Mouse (Mus musculus): ENCODE results near the gene Eef2.
"Not testable (repeated sequence)": the region's sequence is repeated elsewhere in the genome, so short reads cannot be mapped to it uniquely, and the experiment has no call there.

The Eef2 gene

DNA sequence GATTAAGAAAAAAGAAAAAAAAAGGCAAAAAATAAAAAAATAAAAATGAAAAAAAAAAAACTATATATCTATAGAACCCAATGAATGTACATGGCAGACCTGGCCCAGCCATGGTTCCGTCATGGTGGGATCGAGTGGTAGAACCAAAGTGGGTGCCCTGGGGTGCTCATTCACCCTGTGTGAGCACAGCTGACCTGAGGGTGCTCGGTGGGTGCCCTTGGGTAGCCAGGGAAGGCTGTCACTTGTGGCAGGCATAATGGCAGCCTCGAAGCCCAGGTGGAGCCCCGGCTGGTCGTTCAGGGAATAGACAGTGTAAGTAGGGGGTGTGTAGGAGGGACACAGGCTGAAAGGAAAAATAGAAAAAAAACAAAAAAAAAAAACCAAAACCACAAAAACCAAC lies 25.2 kb upstream of the Eef2 start:
- no peak for DNase-seq

DNA sequence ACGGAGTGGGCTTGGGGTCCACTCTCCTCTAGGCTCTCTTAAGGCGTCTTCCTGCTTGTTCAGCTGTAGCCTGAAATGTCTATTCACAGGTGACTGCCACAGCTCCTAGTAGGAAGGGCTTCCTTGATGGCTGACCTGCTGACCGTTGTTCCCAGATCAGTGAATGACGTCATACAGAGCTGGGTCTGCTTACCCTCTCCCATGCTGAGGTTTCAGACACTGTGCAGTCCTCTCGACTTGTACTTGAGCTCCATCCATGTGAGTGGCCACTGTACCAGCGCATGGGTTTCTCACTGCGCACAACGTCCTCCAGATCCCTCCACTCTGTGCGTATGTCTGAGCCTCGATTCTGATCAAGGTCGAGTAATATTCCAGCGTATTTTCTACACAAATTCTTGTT lies 23.8 kb upstream of the Eef2 start:
- no peak for DNase-seq

GRCm38 (mm10) chr10:81154313-81154712 lies 22.1 kb upstream of the Eef2 start:
- no peak for DNase-seq

- DNase-seq, result no peak
Observed at GRCm38 (mm10) chr10:81154736-81155135, 21.7 kb upstream of the Eef2 start.

- no peak for DNase-seq
Observed at GRCm38 (mm10) chr10:81161602-81162317, 14.7 kb upstream of the Eef2 start.

- no peak for DNase-seq
Observed at GRCm38 (mm10) chr10:81162318-81162652, 14.1 kb upstream of the Eef2 start.

- DNase-seq, result peak; percentile 87
Observed at GRCm38 (mm10) chr10:81165118-81165517, 11.3 kb upstream of the Eef2 start.

DNA sequence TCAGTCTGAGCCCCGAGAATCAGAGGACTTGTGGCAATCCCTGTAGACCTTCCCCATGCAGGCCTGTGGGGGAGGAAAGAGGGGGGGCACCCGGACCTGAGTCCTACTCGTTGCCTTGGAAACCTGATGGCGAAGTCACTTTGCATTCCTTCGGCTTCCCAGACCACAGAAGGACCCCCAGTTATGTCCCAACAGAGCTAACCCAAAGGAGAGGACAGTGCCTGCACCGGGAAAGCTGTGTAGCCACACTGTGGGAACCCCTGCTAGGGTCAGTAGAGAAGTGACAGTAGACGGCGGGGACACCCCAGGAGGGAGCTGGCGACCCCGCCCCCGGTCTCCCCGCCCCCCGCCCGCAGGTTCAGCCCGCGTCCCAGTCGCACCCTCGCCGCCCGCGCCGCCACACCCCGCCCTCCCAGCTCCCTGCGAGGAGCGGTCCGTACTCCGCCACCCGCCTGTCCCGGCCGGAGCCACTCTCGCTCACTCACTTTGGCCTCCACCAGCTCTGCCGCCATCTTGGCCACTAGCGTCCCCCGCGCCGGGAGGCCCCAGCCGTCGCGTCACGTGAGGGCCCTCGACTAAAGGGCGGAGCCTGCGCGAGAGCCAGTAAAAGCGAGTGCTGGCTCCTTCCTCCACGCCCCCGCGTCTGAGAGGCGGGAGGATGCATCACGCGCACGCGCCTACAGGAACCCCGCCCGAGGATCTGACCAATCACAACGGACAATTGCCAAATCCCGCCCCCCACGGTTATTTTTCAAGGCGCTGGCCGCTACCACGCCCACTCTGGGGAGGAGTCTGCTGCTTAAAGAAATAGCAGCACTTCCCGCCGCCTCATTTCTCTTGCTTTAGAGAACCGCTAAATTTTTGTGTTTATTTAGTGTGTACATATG lies 9.0 kb upstream of the Eef2 start, which contains the start of gene Pias4:
Pias4 (minus strand) TSS at position 724 of the 887 bp plus-strand sequence.
- peak; percentile 100 for DNase-seq

GRCm38 (mm10) chr10:81168087-81168431 lies 8.4 kb upstream of the Eef2 start:
- no peak for DNase-seq

DNA sequence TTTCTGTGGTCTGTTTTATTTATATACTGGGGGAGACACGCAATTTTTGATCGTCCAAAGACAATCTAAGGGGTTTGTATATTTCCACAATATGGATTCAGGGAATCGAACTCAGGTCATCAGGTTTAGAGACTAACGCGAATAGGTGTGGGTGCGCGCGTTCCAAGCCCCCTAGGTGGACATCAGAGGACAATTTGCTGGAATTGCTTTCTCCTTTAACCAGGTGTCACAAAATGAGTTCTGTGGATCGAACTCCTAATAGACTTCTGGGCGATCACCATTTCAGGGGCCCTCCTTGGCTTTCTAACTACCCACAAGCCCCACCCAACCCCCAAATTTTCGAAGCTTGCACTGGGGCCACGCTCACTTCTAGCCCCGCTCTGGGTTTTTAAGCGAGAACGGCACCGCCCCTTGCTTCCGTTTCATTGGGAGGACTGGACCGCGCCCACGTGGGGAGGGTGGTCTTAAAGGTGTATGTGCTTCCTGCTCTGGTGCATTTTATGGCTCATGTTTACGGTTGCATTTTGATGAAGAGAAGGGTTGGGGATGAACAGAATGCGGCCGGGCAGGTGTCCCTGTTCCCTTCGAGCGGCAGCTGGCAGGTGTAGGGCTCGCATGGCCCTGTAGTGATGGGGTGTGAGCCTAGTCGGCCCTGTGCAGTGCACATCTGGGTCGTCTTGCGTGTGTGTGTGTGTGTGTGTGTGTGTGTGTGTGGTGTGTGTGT lies 7.7 kb upstream of the Eef2 start:
- peak; percentile 85 for DNase-seq

DNA sequence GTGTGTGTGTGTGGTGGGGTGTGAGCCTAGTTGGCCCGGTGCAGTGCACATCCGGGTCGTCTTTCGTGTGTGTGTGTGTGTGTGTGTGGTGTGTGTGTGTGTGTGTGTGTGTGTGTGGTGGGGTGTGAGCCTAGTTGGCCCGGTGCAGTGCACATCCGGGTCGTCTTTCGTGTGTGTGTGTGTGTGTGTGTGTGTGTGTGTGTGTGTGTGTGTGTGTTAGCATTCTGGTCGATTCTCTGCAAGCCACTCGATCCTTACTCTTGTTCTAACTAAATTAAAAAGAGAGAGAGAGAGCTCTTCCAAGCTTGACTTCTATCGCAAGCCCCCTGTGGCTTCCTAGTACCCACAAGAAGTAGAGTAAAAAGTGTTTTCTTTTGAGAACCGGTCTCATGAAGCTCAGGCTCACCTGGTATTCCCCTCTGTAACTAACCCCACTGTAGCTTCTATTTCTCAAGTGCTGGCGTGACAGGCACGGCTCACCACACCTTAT lies 7.0 kb upstream of the Eef2 start:
- not testable (repeated sequence) for DNase-seq

GRCm38 (mm10) chr10:81173132-81173531 lies 3.3 kb upstream of the Eef2 start:
- peak; percentile 86 for DNase-seq

DNA sequence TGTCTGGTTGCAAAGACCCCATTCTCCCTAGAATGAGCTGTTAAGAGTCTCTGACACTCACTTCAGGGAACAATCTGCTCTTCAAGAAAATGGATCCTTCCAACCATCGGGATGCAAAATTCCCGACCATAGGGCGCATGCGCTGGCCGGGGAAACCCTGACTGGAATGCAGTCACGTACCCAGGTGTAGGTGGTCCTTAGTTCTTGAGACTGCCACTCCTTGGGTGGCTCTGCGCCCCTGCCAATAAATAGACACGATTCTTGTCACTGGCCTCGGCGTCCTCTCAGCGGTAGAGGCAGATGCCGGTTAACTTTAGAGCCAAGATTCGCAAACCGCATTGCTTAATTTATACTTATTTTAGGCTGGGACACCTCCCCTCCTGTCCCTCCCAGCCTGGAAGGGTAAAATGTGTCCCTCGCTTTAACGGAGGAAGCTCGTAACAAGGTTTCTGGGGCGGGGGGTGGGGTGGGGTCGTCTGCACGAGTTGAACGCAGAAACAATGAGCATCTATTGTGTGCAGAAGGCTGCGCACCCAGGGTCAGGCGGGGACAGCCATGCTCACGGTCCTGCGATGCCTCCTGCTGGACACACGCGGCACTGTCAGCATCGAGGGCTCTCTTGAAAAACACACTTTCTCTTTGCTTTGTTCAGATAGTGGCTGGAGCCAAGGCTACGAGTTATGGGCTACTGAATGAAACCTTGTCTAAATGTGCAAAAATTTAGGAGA lies 1.6 kb upstream of the Eef2 start:
- DNase-seq, result peak; percentile 92

DNA sequence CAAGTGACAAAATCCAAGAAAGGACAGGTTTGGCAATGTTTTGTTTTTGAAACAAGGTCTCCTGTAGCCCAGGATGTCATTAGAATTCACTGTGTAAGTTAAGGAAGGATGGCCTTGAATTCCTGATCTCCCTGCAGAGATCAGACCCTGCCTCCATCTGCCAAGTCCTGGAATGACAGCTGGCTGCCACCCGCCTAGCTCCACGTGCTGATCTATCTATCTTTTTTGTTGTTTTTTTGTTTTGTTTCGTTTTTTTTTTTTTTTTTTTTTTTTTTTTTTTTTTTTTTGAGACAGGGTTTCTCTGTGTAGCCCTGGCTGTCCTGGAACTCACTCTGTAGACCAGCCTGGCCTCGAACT lies 1.1 kb upstream of the Eef2 start:
- DNase-seq, result not testable (repeated sequence)

- no peak for DNase-seq
Observed at GRCm38 (mm10) chr10:81175936-81176465, 430 bp upstream of the Eef2 start.

- DNase-seq, result peak; percentile 79
Observed at GRCm38 (mm10) chr10:81177491-81177925, 1.1 kb downstream of the Eef2 start.

DNA sequence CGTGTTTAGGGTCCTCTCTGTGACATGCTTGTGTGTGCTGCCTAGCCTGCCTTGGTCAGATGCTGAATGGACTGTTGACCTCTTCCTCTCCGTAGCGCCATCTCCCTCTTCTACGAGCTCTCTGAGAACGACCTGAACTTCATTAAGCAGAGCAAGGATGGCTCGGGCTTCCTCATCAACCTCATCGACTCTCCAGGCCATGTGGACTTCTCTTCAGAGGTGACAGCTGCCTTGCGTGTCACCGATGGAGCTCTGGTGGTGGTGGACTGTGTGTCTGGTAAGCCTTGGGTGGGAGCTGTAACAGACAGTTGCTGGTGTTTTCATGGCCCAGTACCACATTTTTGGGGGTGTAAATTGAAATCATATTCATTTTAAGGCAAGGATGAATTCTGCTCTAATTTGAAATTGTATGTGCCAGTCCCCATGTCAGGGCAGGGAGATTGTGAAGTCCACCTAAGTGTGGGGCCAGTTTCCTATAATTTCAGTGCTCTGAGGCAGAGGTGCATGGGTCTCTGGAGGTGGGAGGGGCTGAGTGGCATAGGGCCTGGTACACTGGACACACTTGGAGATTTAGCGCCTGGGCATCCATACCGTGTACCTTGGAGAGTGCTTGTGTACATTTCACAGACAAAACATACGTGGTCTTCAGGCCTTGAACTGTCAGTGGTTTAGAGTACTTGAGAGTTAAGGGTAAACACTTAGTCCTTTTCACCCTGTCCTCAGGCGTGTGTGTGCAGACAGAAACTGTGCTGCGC lies 1.7 kb downstream of the Eef2 start:
- peak; percentile 54 for DNase-seq

DNA sequence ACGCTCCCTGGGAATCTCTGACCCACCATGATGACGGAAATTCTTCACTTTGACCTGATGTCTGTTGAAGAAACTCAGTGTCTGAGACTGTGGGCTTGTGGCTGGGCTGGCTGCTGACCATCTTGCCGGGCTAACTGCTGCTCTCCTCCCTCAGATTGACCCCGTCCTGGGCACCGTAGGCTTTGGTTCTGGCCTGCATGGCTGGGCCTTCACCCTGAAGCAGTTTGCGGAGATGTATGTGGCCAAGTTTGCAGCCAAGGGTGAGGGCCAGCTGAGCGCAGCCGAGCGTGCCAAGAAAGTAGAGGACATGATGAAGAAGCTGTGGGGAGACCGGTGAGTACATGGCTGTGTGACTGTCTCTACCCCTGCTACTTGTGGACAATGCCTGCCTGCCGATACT lies 2.5 kb downstream of the Eef2 start:
- peak; percentile 56 for DNase-seq

- peak; percentile 59 for DNase-seq
Observed at GRCm38 (mm10) chr10:81179451-81180342, 3.3 kb downstream of the Eef2 start.

- peak; percentile 59 for DNase-seq
Observed at GRCm38 (mm10) chr10:81180946-81181345, 4.5 kb downstream of the Eef2 start.

DNA sequence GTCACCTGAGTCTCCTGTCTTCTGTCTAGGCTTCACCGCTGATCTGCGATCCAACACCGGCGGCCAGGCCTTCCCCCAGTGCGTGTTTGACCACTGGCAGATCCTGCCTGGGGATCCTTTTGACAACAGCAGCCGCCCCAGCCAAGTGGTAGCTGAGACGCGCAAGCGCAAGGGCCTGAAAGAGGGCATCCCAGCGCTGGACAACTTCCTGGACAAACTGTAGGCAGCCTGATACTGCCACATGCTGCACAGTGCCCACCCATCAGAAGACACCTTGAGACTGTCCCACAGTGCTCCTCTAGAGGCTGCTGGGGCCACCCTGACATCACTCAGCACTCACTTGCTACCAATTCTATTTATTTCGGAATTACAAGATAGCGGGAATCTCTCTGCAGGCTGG lies 5.4 kb downstream of the Eef2 start:
- peak; percentile 64 for DNase-seq
